Comparison of ENCODE assay signal across 9 mouse cellular contexts in the genomic region with DNA sequence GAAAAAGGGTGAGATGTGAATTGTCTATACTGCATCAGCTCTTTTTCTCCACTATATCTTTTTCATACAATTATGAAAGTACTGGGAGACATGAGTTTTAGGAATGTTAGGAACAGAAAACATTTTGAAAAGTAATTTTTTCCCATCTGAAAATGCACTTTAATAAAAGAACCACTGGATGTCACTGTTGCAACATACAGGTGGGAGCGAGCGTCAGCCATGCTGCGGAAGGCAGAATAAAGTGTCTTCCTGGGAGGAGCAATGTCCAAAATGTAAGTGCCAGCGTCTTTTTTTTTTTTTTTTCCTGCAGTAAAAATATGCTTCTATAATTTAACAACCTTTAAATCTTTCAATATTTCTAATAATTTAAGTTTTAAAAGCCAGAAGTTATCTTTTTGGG.
A peak's percentile ranks its signal among the peaks of the same experiment; 100 is the strongest.
DNase-seq lines count a peak whose midpoint lies in the region; ATAC-seq lines count a peak whose summit lies in the region.
"Had no signal": no experiment of that assay in that cellular context is flagged by ENCODE, and none has a peak within 500 bp of the region (broad histone marks: within the 10 kb centered on the region; RNA-seq: fewer than 3 reads in every experiment).

No protein-coding gene starts in this region.

- no peak overlapping the region for H3K27ac ChIP-seq in kidney, embryonic 14.5 days (ENCODE audit: low read depth, low read length)
- H3K27ac ChIP-seq in kidney, embryonic 16.5 days (ENCODE audit: low read length) = no peak overlapping the region
- no peak overlapping the region for H3K27ac ChIP-seq in neural tube, embryonic 15.5 days (replicated peaks)
- H3K27ac ChIP-seq: heart, embryonic 15.5 days; neural tube, embryonic 12.5 days had no signal

- DNase-seq in A20 (ENCODE audit: low read depth, low spot score) = peak; percentile 35
- DNase-seq in CD4-positive, CD25-positive, alpha-beta regulatory T cell, adult 2 months (ENCODE audit: low read depth, low spot score) = peak; percentile 40
- DNase-seq in embryo, embryonic 9.5 days (ENCODE audit: extremely low spot score) = peak; percentile 9
- no peak for DNase-seq in thymus, postnatal 36 days

- no peak overlapping the region for H3K9ac ChIP-seq in kidney, embryonic 14.5 days (ENCODE audit: low read depth, low read length)
- H3K9ac ChIP-seq in kidney, embryonic 16.5 days (replicated peaks; ENCODE audit: low read length) = no peak overlapping the region
- no peak overlapping the region for H3K9ac ChIP-seq in neural tube, embryonic 15.5 days (replicated peaks)
- H3K9ac ChIP-seq: heart, embryonic 15.5 days; neural tube, embryonic 12.5 days had no signal

- H3K27me3 ChIP-seq in kidney, embryonic 14.5 days (ENCODE audit: control insufficient read depth, insufficient read depth, low read length) = no peaks in the 10 kb centered on the region
- H3K27me3 ChIP-seq in kidney, embryonic 16.5 days (ENCODE audit: insufficient read depth, low read length) = no peaks in the 10 kb centered on the region
- no peaks in the 10 kb centered on the region for H3K27me3 ChIP-seq in neural tube, embryonic 15.5 days (replicated peaks)
- H3K27me3 ChIP-seq: heart, embryonic 15.5 days; neural tube, embryonic 12.5 days had no signal

- no peaks in the 10 kb centered on the region for H3K9me3 ChIP-seq in kidney, embryonic 14.5 days (ENCODE audit: control insufficient read depth, low read length)
- no peaks in the 10 kb centered on the region for H3K9me3 ChIP-seq in kidney, embryonic 16.5 days (ENCODE audit: low read length)
- H3K9me3 ChIP-seq in neural tube, embryonic 15.5 days (replicated peaks) = no peaks in the 10 kb centered on the region
- H3K9me3 ChIP-seq: heart, embryonic 15.5 days; neural tube, embryonic 12.5 days had no signal

- no peaks in the 10 kb centered on the region for H3K4me1 ChIP-seq in kidney, embryonic 14.5 days (ENCODE audit: control insufficient read depth, insufficient read depth, low read length)
- no peaks in the 10 kb centered on the region for H3K4me1 ChIP-seq in kidney, embryonic 16.5 days (ENCODE audit: insufficient read depth, low read length)
- H3K4me1 ChIP-seq in neural tube, embryonic 15.5 days = no peaks in the 10 kb centered on the region
- H3K4me1 ChIP-seq: heart, embryonic 15.5 days; neural tube, embryonic 12.5 days had no signal

- H3K36me3 ChIP-seq in kidney, embryonic 14.5 days (ENCODE audit: control insufficient read depth, insufficient read depth, low read length) = no peaks in the 10 kb centered on the region
- no peaks in the 10 kb centered on the region for H3K36me3 ChIP-seq in kidney, embryonic 16.5 days (ENCODE audit: insufficient read depth, low read length)
- H3K36me3 ChIP-seq in neural tube, embryonic 15.5 days = no peaks in the 10 kb centered on the region
- H3K36me3 ChIP-seq: heart, embryonic 15.5 days; neural tube, embryonic 12.5 days had no signal

- ATAC-seq in kidney, embryonic 14.5 days (ENCODE audit: low FRiP score, low TSS enrichment) = peak; percentile 69; the same call in 1 of the 2 replicates
- no peak for ATAC-seq in kidney, embryonic 16.5 days (ENCODE audit: low FRiP score, low TSS enrichment)
- ATAC-seq in neural tube, embryonic 15.5 days (ENCODE audit: low FRiP score) = peak; percentile 63; the same call in 1 of the 2 replicates

- 21% methylated on average over 4 of the region's 4 CpGs for WGBS in kidney, embryonic 14.5 days
- whole genome bisulfite sequencing in kidney, embryonic 16.5 days = 12% methylated on average over 4 of the region's 4 CpGs
- WGBS in neural tube, embryonic 15.5 days = 21% methylated on average over 4 of the region's 4 CpGs

- H3K4me3 ChIP-seq in kidney, embryonic 14.5 days (ENCODE audit: low read length) = no peak overlapping the region
- no peak overlapping the region for H3K4me3 ChIP-seq in kidney, embryonic 16.5 days (ENCODE audit: low read length)
- H3K4me3 ChIP-seq in neural tube, embryonic 15.5 days (replicated peaks) = no peak overlapping the region
- H3K4me3 ChIP-seq: heart, embryonic 15.5 days; neural tube, embryonic 12.5 days had no signal

- H3K4me2 ChIP-seq in kidney, embryonic 14.5 days (replicated peaks; ENCODE audit: low read depth, low read length) = no peak overlapping the region
- H3K4me2 ChIP-seq in kidney, embryonic 16.5 days (replicated peaks; ENCODE audit: low read depth, low read length) = no peak overlapping the region
- H3K4me2 ChIP-seq in neural tube, embryonic 15.5 days = no peak overlapping the region
- H3K4me2 ChIP-seq: heart, embryonic 15.5 days; neural tube, embryonic 12.5 days had no signal

Comparison
In these comparisons a context has a peak if more than half of its experiments do, and no peak if none do; other contexts are left out.
1. DNase-seq: peak in A20 (single experiment), CD4-positive, CD25-positive, alpha-beta regulatory T cell, adult 2 months (single experiment) and embryo, embryonic 9.5 days (single experiment); none in thymus, postnatal 36 days (0 of 2).